Mouse (Mus musculus): ENCODE measurements around the gene Pard3b.

DNA sequence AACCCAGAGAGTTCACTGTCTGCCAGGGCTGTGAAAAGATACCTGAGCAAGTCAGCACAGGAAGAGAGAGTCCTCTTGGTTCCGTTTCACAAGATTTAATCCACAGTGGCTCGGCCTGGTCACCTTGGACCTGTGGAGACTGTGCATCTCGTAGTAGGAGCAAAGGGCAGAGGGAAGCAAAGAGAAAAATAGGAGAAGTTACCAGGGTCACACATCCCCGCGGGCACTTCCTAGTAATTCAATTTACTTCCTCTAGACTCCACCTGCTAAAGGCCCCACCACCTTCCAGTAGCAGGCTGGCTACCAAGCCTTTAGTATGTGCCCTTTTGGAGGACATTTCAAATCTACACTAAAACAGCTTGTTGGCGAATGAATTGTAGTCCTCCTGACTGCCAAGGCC, 1052.6 kb downstream of the Pard3b start:
- TF ChIP-seq POLR2A (IDR thresholded peaks at IDR 0.05; ENCODE audit: insufficient read depth, low read length), result no peak
- no peak for TF ChIP-seq CTCF (IDR thresholded peaks at IDR 0.05; ENCODE audit: low read depth, low read length)
- TF ChIP-seq EP300 (IDR thresholded peaks at IDR 0.05; ENCODE audit: insufficient read depth, low read depth, low read length), result no peak

Measured in ES-Bruce4 (cell line).